Mouse (Mus musculus): ENCODE measurements around the gene Bdnf. TPM values are rescaled to one million over a fixed set of nuclear protein-coding genes. Genes with fewer than 3 reads are reported as not detected.

Bdnf gene
- polyA plus RNA-seq, 1 experiment: 4.8 TPM

GRCm38 (mm10) chr2:109679446-109679845, 4.9 kb downstream of the Bdnf start:
- DNase-seq: no peak
- 60% methylated on average over 2 of the region's 2 CpGs for WGBS
- no peaks in the 10 kb centered on the region for H3K4me1 ChIP-seq (ENCODE audit: control insufficient read depth, insufficient read depth, low read length)
- no peak overlapping the region for H3K4me3 ChIP-seq (replicated peaks; ENCODE audit: extremely low read depth, low read depth, low read length)
- no peak for TF ChIP-seq POLR2A (IDR thresholded peaks at IDR 0.05; ENCODE audit: borderline replicate concordance, extremely low read depth, low read depth, low read length)
- TF ChIP-seq CTCF (IDR thresholded peaks at IDR 0.05; ENCODE audit: insufficient read depth, low read length): no peak

- no peaks in the 10 kb centered on the region for H3K4me1 ChIP-seq (ENCODE audit: control insufficient read depth, insufficient read depth, low read length)
- no peak for DNase-seq
- no peak overlapping the region for H3K4me3 ChIP-seq (replicated peaks; ENCODE audit: extremely low read depth, low read depth, low read length)
- WGBS: 52% methylated on average over 1 of the region's 1 CpGs
- TF ChIP-seq POLR2A (IDR thresholded peaks at IDR 0.05; ENCODE audit: borderline replicate concordance, extremely low read depth, low read depth, low read length): no peak
- no peak for TF ChIP-seq CTCF (IDR thresholded peaks at IDR 0.05; ENCODE audit: insufficient read depth, low read length)
These were observed 6.6 kb downstream of the Bdnf start for GRCm38 (mm10) chr2:109681071-109681470.

- H3K4me3 ChIP-seq (replicated peaks; ENCODE audit: extremely low read depth, low read depth, low read length): no peak overlapping the region
- no peak for DNase-seq
- TF ChIP-seq CTCF (IDR thresholded peaks at IDR 0.05; ENCODE audit: insufficient read depth, low read length) (no peak), POLR2A (IDR thresholded peaks at IDR 0.05; ENCODE audit: borderline replicate concordance, extremely low read depth, low read depth, low read length) (no peak)
- 38% methylated on average over 1 of the region's 1 CpGs for WGBS
- H3K4me1 ChIP-seq (ENCODE audit: control insufficient read depth, insufficient read depth, low read length): no peaks in the 10 kb centered on the region
These were observed 14.2 kb downstream of the Bdnf start for GRCm38 (mm10) chr2:109688661-109689060.

- DNase-seq: no peak
- no peak for TF ChIP-seq CTCF (IDR thresholded peaks at IDR 0.05; ENCODE audit: insufficient read depth, low read length)
- TF ChIP-seq POLR2A (IDR thresholded peaks at IDR 0.05; ENCODE audit: borderline replicate concordance, extremely low read depth, low read depth, low read length): no peak
- 5% methylated on average over 34 of the region's 34 CpGs for WGBS
- no peaks in the 10 kb centered on the region for H3K4me1 ChIP-seq (ENCODE audit: control insufficient read depth, insufficient read depth, low read length)
- no peak overlapping the region for H3K4me3 ChIP-seq (replicated peaks; ENCODE audit: extremely low read depth, low read depth, low read length)
These were observed 18.0 kb downstream of the Bdnf start for GRCm38 (mm10) chr2:109692266-109693177.

- H3K4me3 ChIP-seq (replicated peaks; ENCODE audit: extremely low read depth, low read depth, low read length): peak overlapping the region; percentile 56
- peak; percentile 27 for DNase-seq
- TF ChIP-seq CTCF (IDR thresholded peaks at IDR 0.05; ENCODE audit: insufficient read depth, low read length) (no peak), POLR2A (IDR thresholded peaks at IDR 0.05; ENCODE audit: borderline replicate concordance, extremely low read depth, low read depth, low read length) (peak; percentile 39; the same call in 1 of the 2 replicates)
- 2% methylated on average over 67 of the region's 67 CpGs for WGBS
- H3K4me1 ChIP-seq (ENCODE audit: control insufficient read depth, insufficient read depth, low read length): no peaks in the 10 kb centered on the region
These were observed 18.9 kb downstream of the Bdnf start for GRCm38 (mm10) chr2:109693178-109694115.

- peak; percentile 11 for DNase-seq
- no peak for TF ChIP-seq POLR2A (IDR thresholded peaks at IDR 0.05; ENCODE audit: borderline replicate concordance, extremely low read depth, low read depth, low read length)
- TF ChIP-seq CTCF (IDR thresholded peaks at IDR 0.05; ENCODE audit: insufficient read depth, low read length): no peak
These were observed 19.8 kb downstream of the Bdnf start for GRCm38 (mm10) chr2:109694116-109694837.

GRCm38 (mm10) chr2:109694838-109695225, 20.3 kb downstream of the Bdnf start:
- H3K4me3 ChIP-seq (replicated peaks; ENCODE audit: extremely low read depth, low read depth, low read length): peak overlapping the region; percentile 56
- peak; percentile 42 for DNase-seq
- peak; percentile 69 for TF ChIP-seq CTCF (IDR thresholded peaks at IDR 0.05; ENCODE audit: insufficient read depth, low read length)
- TF ChIP-seq POLR2A (IDR thresholded peaks at IDR 0.05; ENCODE audit: borderline replicate concordance, extremely low read depth, low read depth, low read length): no peak
- H3K4me1 ChIP-seq (ENCODE audit: control insufficient read depth, insufficient read depth, low read length): no peaks in the 10 kb centered on the region
- 1% methylated on average over 12 of the region's 12 CpGs for WGBS

More at GRCm38 (mm10) chr2:109694116-109694837, 19.8 kb downstream of the Bdnf start:
- 2% methylated on average over 26 of the region's 26 CpGs for WGBS
- H3K4me1 ChIP-seq (ENCODE audit: control insufficient read depth, insufficient read depth, low read length): no peaks in the 10 kb centered on the region
- H3K4me3 ChIP-seq (replicated peaks; ENCODE audit: extremely low read depth, low read depth, low read length): peak overlapping the region; percentile 56

- H3K4me1 ChIP-seq (ENCODE audit: control insufficient read depth, insufficient read depth, low read length): no peaks in the 10 kb centered on the region
- DNase-seq: no peak
- TF ChIP-seq POLR2A (IDR thresholded peaks at IDR 0.05; ENCODE audit: borderline replicate concordance, extremely low read depth, low read depth, low read length): no peak
- H3K4me3 ChIP-seq (replicated peaks; ENCODE audit: extremely low read depth, low read depth, low read length): no peak overlapping the region
- 38% methylated on average over 4 of the region's 4 CpGs for WGBS
These were observed 22.7 kb downstream of the Bdnf start for GRCm38 (mm10) chr2:109697151-109697550.

- TF ChIP-seq CTCF (IDR thresholded peaks at IDR 0.05; ENCODE audit: insufficient read depth, low read length) (no peak), POLR2A (IDR thresholded peaks at IDR 0.05; ENCODE audit: borderline replicate concordance, extremely low read depth, low read depth, low read length) (no peak)
- DNase-seq: no peak
- 59% methylated on average over 5 of the region's 5 CpGs for WGBS
- Histone ChIP-seq H3K4me3 (replicated peaks; ENCODE audit: extremely low read depth, low read depth, low read length) (no peak overlapping the region), H3K4me1 (ENCODE audit: control insufficient read depth, insufficient read depth, low read length) (no peaks in the 10 kb centered on the region)
These were observed 25.8 kb downstream of the Bdnf start for GRCm38 (mm10) chr2:109700291-109700690.

Measured in lung, adult 2 months (tissue).